Mouse (Mus musculus): Measurements from ENCODE around the gene Stac3.

- no peak for TF ChIP-seq POLR2A (IDR thresholded peaks at IDR 0.05; ENCODE audit: low read depth, low read length)
- TF ChIP-seq CTCF (IDR thresholded peaks at IDR 0.05; ENCODE audit: extremely low read depth, insufficient read length, insufficient replicate concordance, low read depth, low read length), result no peak
These were observed 13.3 kb downstream of the Stac3 start, which contains the start of gene Ndufa4l2 for GRCm38 (mm10) chr10:127514764-127515163.

Data from small intestine, adult 2 months (tissue).